Mouse (Mus musculus): ENCODE measurements around the gene Aldh2. TPM values are rescaled to one million over a fixed set of nuclear protein-coding genes. Genes with fewer than 3 reads are reported as not detected.
A peak's percentile ranks its signal among the peaks of the same experiment; 100 is the strongest.
"Not testable (repeated sequence)": the region's sequence is repeated elsewhere in the genome, so short reads cannot be mapped to it uniquely, and the experiment has no call there.

The Aldh2 gene
- total RNA-seq (2021): 10 to 100 TPM; 88.3 to 96.7 TPM
- long read RNA-seq, experiment 1, transcript Aldh2-201 (13 exons, 3,867 nt): major isoform, 5 of 10 reads
- long read RNA-seq, experiment 1, partial matches to known transcripts: 3 of 10 reads
- long read RNA-seq, experiment 1, other reads (novel, unspliced or antisense): 0 of 10 reads
- long read RNA-seq, experiment 2, transcript Aldh2-201 (13 exons, 3,867 nt): major isoform, 8 of 12 reads
- long read RNA-seq, experiment 2, partial matches to known transcripts: 1 of 12 reads
- long read RNA-seq, experiment 2, other reads (novel, unspliced or antisense): 1 of 12 reads

GRCm38 (mm10) chr5:121593451-121594401 is at the start of gene Aldh2:
Gene Aldh2 (minus strand): TSS chr5:121593824.
- peak; percentile 63 to 76 for DNase-seq (ENCODE audit: low spot score in 2 of 2)

- DNase-seq (ENCODE audit: low spot score in 2 of 2): no peak
These were observed 46.0 kb upstream of the Aldh2 start for GRCm38 (mm10) chr5:121639601-121640000.

DNA sequence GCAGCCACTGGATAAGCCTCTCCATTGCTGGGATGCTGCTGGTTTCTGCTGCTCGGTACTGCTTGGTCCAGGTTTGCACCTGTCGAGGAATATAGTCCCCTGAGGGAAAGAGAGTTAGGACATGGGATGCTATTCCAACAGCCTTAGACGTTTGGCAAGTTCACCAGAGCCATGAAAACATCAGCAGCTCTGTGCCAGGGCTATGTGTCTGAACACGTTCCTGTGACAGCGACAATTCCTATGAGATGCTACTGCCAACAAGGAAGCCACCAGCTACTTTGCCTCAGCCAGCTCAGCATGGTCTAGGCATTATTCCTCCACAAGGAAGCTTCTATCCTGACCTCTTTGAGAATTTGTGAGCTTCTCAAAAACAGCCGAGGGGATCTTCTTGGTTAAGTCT is 43.7 kb upstream of the Aldh2 start:
- DNase-seq (ENCODE audit: low spot score in 2 of 2): no peak

DNA sequence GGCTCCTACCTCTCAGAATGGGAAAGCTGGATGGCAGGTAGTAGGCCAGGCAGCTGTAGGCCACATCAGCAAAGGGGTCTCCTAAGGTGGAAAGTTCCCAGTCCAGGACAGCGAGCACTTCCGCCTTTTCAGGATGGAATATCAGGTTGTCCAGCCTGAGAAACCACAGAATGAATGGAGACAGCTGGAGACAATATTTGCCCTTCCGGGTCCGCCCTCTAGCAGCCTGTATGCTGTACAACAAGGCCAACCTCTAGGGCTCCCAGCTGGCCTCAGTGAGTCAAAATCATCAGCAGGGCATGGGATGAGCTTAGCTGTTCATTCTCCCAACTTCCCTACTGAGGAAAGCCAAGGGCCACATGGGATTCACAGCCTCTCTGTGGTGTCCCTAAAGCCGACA is 41.0 kb upstream of the Aldh2 start:
- no peak for DNase-seq (ENCODE audit: low spot score in 2 of 2)

DNA sequence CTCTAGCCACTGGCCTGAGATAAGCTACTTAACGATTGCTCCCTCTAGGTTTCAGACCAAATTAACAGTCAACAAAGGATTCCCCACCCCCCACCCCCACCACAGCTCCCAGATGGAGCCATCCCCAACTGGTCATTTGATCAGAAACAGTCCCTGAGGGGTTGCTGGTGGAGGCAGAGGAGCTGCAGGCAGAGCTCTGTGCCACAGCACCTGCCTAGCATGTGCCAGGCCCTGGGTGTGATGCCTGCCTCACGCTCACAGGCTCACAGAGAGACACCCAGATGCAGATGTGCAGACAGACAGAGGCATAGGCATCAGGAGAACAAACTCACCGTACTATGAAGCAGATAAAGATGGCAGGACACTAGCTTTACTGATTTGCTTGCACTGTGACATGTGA is 39.2 kb upstream of the Aldh2 start:
- no peak for DNase-seq (ENCODE audit: low spot score in 2 of 2)

DNA sequence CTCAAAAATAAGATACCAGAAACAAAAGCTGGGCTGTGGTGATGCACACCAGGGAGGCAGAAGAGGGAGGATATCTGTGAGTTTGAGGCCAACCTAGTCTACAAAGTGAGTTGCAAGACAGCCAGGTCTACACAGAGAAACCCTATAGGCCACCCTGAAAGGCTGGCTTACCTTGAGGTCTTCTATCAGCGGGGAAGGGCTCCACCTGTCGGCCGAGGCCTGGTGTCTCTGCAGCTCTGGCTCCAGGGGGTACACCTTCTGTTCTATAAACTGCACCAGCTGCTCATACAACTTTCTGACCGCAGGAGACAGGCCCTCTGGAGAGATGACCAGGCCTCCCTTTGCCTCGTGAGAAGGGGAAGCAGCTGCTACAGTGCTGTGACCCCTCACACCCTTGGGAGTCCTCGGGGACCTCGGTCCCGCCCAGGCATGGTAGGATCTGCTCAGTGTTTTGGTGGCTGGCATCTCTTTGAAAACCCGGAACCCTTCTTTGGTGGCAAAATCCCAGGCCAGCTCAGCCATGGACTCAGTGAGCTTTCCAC is 37.6 kb upstream of the Aldh2 start:
- DNase-seq (ENCODE audit: low spot score in 2 of 2): not testable (repeated sequence)

GRCm38 (mm10) chr5:121627871-121628270 is 34.2 kb upstream of the Aldh2 start:
- DNase-seq (ENCODE audit: low spot score in 2 of 2): peak; percentile 59 to 67

DNA sequence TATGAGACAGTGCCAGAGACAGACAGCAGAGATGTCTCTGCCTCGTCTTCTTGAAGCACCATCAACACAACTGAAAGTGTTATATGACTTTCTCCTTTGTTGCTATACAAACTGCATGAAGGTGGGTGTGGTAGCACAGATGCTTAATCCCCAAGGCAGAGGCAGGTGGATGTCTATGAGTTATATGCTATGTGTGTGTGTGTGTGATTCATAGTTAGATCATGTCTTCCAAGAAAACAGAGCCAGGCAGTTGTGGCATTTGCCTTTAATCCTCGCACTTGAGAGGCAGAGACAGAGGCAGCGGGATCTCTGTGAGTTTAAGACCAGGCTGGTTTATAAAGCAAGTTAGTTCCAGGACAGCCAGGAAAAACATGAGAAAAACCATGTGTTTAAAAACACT is 29.6 kb upstream of the Aldh2 start:
- no peak for DNase-seq (ENCODE audit: low spot score in 2 of 2)

DNA sequence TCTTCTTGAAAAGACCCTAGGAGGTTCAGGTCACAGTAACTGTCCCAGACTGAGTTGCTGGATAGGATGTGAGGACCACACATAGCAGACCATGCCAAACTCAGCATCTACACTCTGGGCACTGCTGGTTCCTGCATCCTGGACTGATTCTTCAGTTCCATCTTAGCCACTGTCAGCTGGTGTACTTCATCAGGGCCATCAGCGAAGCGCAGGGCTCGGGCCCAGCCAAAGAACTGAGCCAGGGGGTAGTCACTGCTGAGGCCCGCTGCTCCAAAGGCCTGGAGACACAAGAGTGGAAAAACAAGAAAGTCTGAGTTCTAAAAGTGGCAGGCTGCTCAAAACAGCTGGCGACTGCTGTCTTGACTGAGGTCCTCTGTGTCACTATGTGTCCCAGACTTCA is 27.5 kb upstream of the Aldh2 start:
- DNase-seq (ENCODE audit: low spot score in 2 of 2): no peak

GRCm38 (mm10) chr5:121618592-121619513 is 25.2 kb upstream of the Aldh2 start, which contains the start of gene Acad12:
Gene Acad12 (minus strand): TSS chr5:121618938.
- peak; percentile 70 to 76 for DNase-seq (ENCODE audit: low spot score in 2 of 2)

DNA sequence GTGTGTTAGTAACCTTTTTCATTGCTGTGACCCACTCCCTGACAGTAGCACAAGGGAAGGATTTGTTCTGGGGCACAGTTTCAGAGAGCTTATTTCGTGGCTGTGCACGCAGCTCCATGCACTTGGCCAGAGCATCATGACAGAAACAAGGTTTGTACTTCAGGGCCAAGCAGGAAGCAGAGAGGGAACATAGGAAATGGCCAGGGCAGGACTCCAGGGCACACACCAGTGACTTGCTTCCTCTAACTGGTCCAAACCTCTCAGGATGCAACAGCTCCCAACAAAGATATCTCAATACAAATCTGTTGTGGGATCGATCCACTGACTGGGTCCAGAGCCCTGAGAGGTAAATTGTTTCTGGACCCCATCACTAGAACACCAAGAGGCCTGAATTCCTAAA is 21.3 kb upstream of the Aldh2 start:
- DNase-seq (ENCODE audit: low spot score in 2 of 2): not testable (repeated sequence)

DNA sequence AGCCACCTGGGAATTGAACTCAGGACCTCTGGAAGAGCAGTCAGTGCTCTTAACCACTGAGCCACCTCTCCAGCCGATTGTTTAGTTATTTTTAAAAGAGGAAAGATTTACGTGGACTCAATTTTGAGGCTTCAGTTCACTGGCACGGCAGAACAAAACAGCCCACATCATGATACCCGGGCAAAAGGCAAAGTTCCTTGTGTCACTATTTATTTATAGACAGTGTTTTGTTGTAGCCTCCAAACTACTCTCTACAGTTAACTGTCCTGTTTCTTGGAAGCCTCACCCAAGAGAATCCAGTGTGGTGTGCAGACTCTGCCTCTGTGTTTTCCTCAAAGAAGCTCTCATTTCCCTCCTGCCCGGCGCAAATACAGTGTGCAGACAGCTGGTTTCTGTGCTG is 18.4 kb upstream of the Aldh2 start:
- DNase-seq (ENCODE audit: low spot score in 2 of 2): no peak

- DNase-seq (ENCODE audit: low spot score in 2 of 2): not testable (repeated sequence)
These were observed 16.0 kb upstream of the Aldh2 start for GRCm38 (mm10) chr5:121609556-121610135.

DNA sequence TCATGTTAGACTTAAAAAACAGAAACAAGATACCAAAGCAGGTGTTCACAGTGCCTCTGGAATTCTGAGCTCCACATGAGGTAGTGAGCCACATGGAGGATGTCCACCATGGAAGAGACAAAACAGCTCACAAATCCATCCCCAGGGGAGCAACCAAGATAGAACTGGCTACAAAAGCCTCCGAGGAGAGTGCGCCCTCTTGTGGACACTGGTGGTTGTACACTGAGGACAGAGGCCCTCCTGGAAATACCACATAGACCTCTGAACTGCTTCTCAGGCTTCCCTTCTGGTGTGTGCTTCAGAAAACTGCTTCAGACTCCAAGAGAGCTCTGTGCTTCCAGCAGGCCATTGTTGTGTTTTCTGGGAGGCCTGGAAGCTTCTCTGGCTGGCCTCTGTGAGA is 12.5 kb upstream of the Aldh2 start:
- peak; percentile 61 to 68 for DNase-seq (ENCODE audit: low spot score in 2 of 2)

GRCm38 (mm10) chr5:121603815-121604214 is 10.2 kb upstream of the Aldh2 start:
- not testable (repeated sequence) for DNase-seq (ENCODE audit: low spot score in 2 of 2)

DNA sequence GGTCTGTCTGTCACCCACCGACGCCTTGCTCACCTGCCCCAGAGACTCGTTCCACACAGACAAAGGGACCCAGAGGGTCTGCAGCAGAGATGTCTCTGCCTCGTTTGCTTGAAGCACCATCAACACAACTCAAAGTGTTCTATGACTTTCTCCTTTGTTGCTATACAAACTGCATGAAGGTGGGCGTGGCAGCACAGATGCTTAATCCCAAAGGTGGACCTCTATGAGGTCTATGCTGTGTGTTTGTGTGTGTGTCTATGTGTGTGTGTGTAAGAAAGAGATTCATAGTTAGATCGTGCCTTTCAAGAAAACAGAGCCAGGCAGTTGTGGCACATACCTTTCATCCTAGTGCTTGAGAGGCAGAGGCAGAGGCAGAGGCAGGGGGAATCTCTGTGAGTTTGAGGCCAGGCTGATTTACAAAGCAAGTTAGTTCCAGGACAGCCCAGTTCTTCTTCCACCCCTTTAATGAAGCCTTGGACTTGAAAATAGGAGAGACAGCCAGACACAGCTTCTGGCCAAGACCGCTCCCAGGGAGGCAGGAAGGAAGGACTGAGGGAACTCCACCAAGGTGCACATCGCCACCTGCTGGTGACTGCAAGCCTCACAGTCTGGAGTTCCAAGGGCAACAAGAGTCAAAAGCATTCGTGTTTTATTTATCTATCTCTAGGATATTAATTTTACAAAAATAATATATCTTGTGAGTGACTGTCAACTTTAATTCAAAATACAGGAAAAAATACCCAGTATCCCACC is 8.1 kb upstream of the Aldh2 start:
- peak; percentile 80 to 91 for DNase-seq (ENCODE audit: low spot score in 2 of 2)

DNA sequence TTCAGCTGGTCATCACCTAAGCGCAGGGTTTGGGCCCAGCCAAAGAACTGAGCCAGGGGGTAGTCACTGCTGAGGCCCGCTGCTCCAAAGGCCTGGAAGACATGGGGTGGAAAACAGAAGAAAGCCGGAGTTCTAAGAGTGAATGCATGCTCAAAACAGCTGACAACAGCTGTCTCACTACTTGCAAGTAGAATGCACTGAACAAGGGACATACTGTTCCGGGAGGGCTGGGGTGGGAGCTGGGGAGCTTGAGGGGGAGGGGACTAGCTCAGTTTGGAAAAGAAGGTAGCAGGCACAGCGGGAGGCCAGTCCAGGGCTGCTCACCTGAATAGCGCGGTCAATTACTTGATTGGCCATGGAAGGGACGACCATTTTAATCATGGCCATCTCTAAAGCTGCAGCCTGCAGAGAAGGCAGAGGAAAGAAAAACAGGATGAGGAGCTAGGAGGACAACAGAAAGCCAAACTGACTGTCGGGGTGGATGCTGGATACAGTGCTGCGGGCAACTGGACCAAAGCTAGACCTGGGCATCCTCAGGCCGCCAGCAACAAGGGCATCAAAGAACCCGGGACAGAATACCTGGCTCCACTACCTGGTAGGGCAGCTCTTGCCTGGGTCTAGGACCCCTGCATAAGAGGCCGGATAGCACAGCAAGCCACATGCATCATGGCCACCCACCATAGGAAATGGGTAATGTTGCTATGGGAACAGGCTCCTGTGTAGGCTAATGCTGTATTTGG is 5.4 kb upstream of the Aldh2 start:
- DNase-seq (ENCODE audit: low spot score in 2 of 2): no peak

DNA sequence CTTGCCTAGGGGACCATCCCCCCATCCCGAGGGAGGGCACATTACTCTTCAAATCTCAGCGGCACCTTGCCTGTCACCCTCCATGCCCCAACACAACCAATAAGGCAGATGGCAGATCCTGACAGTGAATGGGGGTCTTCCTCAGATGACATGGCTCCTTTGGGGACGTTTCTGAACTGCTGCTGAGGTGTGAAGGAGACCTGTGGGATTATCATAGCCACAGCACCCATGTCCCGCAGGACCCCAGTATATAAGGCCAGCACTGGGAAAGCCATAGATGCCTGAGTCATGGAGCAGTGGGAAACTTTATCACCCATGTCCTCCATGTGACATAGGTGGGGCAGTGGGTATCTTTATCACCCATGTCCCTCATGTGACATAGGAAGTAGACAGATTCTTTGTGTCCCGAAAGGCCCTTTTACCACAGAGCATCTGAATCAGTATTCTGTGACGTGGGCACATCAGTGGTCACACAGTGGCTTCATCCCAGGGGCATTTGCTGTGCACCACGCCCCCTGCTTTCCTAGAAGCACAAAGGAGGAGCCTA is 4.4 kb upstream of the Aldh2 start:
- no peak for DNase-seq (ENCODE audit: low spot score in 2 of 2)

DNA sequence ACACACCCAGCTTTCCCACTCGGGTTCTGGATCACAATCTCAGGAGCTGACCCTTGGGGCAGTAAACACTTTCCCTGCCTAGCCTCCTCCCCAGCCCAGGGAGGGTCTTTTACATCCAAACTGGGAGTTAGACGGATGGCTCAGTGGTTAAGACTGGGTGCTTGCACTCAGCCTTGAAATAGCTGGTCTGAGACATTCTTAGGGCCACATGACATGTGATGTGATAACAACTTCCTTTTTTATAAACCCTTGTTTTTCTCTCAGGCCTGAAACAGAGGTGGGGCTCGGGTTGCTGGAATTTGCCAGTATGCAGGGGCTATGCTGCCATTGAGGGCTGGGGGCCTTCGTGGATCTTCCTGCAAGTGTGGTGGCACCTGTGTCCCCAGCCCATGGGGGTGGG is 3.7 kb upstream of the Aldh2 start:
- no peak for DNase-seq (ENCODE audit: low spot score in 2 of 2)
